Mouse (Mus musculus): ENCODE data around the gene Mllt10. TPM values are rescaled to one million over a fixed set of nuclear protein-coding genes. Genes with fewer than 3 reads are reported as not detected.

Gene Mllt10
- total and polyA plus RNA-seq, 2 experiments from 2014 or later = 28.9 to 96.5 TPM

DNA sequence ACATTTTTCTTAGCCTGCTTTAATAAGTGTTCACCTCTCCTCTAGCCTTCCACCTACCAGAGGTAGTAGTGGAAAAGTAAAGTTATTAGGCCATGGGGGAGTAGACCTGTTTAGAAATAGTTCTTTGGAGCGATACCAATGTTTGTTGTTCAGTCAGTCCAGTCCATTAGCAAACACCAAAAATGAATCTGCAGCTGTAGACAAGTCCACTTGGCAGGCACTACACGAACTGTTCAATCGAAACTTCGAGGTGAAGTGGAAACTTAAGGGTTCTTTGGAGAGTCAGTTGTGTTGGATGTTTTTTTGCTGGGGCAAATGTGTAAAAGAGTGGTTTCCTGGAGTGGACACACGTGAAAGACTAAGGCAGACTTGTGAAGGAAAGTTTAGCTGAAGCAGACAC, 84.6 kb downstream of the Mllt10 start:
- H3K4me2 ChIP-seq (ENCODE audit: low read depth, low read length, poor library complexity, severe bottlenecking) = no peak overlapping the region
- TF ChIP-seq CTCF (IDR thresholded peaks at IDR 0.05) = no peak
- no peaks in the 10 kb centered on the region for H3K36me3 ChIP-seq (ENCODE audit: insufficient read depth, low read length)
- ATAC-seq (ENCODE audit: low FRiP score) = no peak
- WGBS = 96% methylated on average over 5 of the region's 5 CpGs
- no peak overlapping the region for H3K4me3 ChIP-seq (ENCODE audit: low read depth, low read length)
- H3K27me3 ChIP-seq (ENCODE audit: insufficient read depth, low read length) = no peaks in the 10 kb centered on the region
- DNase-seq (ENCODE audit: low spot score) = no peak
- no peaks in the 10 kb centered on the region for H3K4me1 ChIP-seq (ENCODE audit: insufficient read depth, low read length)
- no peak overlapping the region for H3K27ac ChIP-seq (ENCODE audit: low read depth, low read length)
- H3K9ac ChIP-seq (replicated peaks; ENCODE audit: low read length, poor library complexity, severe bottlenecking) = no peak overlapping the region
- H3K9me3 ChIP-seq (ENCODE audit: low read length) = no peaks in the 10 kb centered on the region

DNA sequence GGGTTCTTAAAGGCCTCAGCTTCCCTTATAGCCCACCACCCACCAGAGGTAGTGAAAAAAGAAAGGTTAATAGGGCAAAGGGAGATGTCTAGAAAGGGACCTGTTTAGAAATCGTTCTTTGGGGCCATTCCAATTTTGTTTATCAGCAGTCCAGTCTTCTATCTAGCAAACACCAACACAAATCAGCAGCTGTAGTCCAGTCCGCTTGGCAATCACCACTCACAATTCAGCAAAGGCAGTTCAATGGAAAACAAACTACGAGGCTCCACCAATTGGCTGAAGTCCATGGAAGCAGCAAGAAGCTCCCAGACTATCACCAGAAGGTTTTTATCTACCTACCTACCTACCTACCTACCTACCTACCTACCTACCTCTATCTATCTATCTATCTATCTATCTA, 101.1 kb downstream of the Mllt10 start:
- no peak overlapping the region for H3K9ac ChIP-seq (replicated peaks; ENCODE audit: low read length, poor library complexity, severe bottlenecking)
- no peaks in the 10 kb centered on the region for H3K27me3 ChIP-seq (ENCODE audit: insufficient read depth, low read length)
- no peak for DNase-seq (ENCODE audit: low spot score)
- no peaks in the 10 kb centered on the region for H3K36me3 ChIP-seq (ENCODE audit: insufficient read depth, low read length)
- no peak for ATAC-seq (ENCODE audit: low FRiP score)
- no peaks in the 10 kb centered on the region for H3K4me1 ChIP-seq (ENCODE audit: insufficient read depth, low read length)
- 89% methylated on average over 3 of the region's 3 CpGs for WGBS
- TF ChIP-seq CTCF (IDR thresholded peaks at IDR 0.05) = no peak
- H3K27ac ChIP-seq (ENCODE audit: low read depth, low read length) = no peak overlapping the region
- no peak overlapping the region for H3K4me3 ChIP-seq (ENCODE audit: low read depth, low read length)
- no peaks in the 10 kb centered on the region for H3K9me3 ChIP-seq (ENCODE audit: low read length)
- H3K4me2 ChIP-seq (ENCODE audit: low read depth, low read length, poor library complexity, severe bottlenecking) = no peak overlapping the region

- H3K9ac ChIP-seq (replicated peaks; ENCODE audit: low read length, poor library complexity, severe bottlenecking) = no peak overlapping the region
- 89% methylated on average over 3 of the region's 3 CpGs for WGBS
- no peak overlapping the region for H3K4me2 ChIP-seq (ENCODE audit: low read depth, low read length, poor library complexity, severe bottlenecking)
- no peak overlapping the region for H3K27ac ChIP-seq (ENCODE audit: low read depth, low read length)
- ATAC-seq (ENCODE audit: low FRiP score) = no peak
- H3K27me3 ChIP-seq (ENCODE audit: insufficient read depth, low read length) = no peaks in the 10 kb centered on the region
- no peaks in the 10 kb centered on the region for H3K4me1 ChIP-seq (ENCODE audit: insufficient read depth, low read length)
- no peak overlapping the region for H3K4me3 ChIP-seq (ENCODE audit: low read depth, low read length)
- peaks cover 8% of the 10 kb centered on the region; the same call in 1 of the 2 replicates for H3K36me3 ChIP-seq (ENCODE audit: insufficient read depth, low read length)
- H3K9me3 ChIP-seq (ENCODE audit: low read length) = no peaks in the 10 kb centered on the region
- no peak for TF ChIP-seq CTCF (IDR thresholded peaks at IDR 0.05)
- no peak for DNase-seq (ENCODE audit: low spot score)
Measured at GRCm38 (mm10) chr2:18159426-18159825, 104.4 kb downstream of the Mllt10 start.

- DNase-seq (ENCODE audit: low spot score) (no peak), ATAC-seq (ENCODE audit: low FRiP score) (no peak)
- Histone ChIP-seq H3K27ac (ENCODE audit: low read depth, low read length) (no peak overlapping the region), H3K4me1 (ENCODE audit: insufficient read depth, low read length) (no peaks in the 10 kb centered on the region), H3K9me3 (ENCODE audit: low read length) (no peaks in the 10 kb centered on the region), H3K27me3 (ENCODE audit: insufficient read depth, low read length) (no peaks in the 10 kb centered on the region), H3K4me3 (ENCODE audit: low read depth, low read length) (no peak overlapping the region), H3K9ac (replicated peaks; ENCODE audit: low read length, poor library complexity, severe bottlenecking) (no peak overlapping the region), H3K4me2 (ENCODE audit: low read depth, low read length, poor library complexity, severe bottlenecking) (no peak overlapping the region), H3K36me3 (ENCODE audit: insufficient read depth, low read length) (peaks cover 10% of the 10 kb centered on the region; the same call in 1 of the 2 replicates)
- 86% methylated on average over 5 of the region's 5 CpGs for WGBS
- no peak for TF ChIP-seq CTCF (IDR thresholded peaks at IDR 0.05)
Measured at GRCm38 (mm10) chr2:18160992-18161391, 106.0 kb downstream of the Mllt10 start.

DNA sequence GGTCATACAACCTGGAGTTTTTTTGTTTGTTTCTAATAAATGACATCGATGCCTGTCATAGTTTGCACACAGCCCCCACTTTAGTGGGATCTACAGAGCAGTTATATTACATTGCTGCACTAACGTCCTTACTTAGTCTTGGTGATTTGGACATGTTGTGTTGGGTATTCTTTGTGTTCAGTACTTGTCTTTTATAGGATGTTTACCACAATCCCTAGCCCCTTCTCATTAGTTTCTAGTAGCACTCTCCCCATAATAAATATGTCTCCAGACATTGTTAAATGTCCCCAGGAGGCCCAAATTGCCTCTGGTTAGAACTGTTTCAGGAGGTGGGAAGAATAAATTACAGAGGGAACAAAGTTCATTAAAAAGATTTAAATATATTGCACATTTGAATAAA, 110.5 kb downstream of the Mllt10 start:
- no peaks in the 10 kb centered on the region for H3K27me3 ChIP-seq (ENCODE audit: insufficient read depth, low read length)
- no peak overlapping the region for H3K27ac ChIP-seq (ENCODE audit: low read depth, low read length)
- H3K9me3 ChIP-seq (ENCODE audit: low read length) = no peaks in the 10 kb centered on the region
- no peak overlapping the region for H3K9ac ChIP-seq (replicated peaks; ENCODE audit: low read length, poor library complexity, severe bottlenecking)
- H3K4me3 ChIP-seq (ENCODE audit: low read depth, low read length) = no peak overlapping the region
- H3K4me1 ChIP-seq (ENCODE audit: insufficient read depth, low read length) = no peaks in the 10 kb centered on the region
- DNase-seq (ENCODE audit: low spot score) (no peak), ATAC-seq (ENCODE audit: low FRiP score) (no peak)
- no peak overlapping the region for H3K4me2 ChIP-seq (ENCODE audit: low read depth, low read length, poor library complexity, severe bottlenecking)
- 80% methylated on average over 2 of the region's 2 CpGs for WGBS
- H3K36me3 ChIP-seq (ENCODE audit: insufficient read depth, low read length) = peaks cover 10% of the 10 kb centered on the region; the same call in 1 of the 2 replicates
- TF ChIP-seq CTCF (IDR thresholded peaks at IDR 0.05) = no peak

- no peak for TF ChIP-seq CTCF (IDR thresholded peaks at IDR 0.05)
- Histone ChIP-seq H3K9me3 (ENCODE audit: low read length) (no peaks in the 10 kb centered on the region), H3K4me3 (ENCODE audit: low read depth, low read length) (no peak overlapping the region), H3K27ac (ENCODE audit: low read depth, low read length) (no peak overlapping the region), H3K9ac (replicated peaks; ENCODE audit: low read length, poor library complexity, severe bottlenecking) (no peak overlapping the region), H3K27me3 (ENCODE audit: insufficient read depth, low read length) (no peaks in the 10 kb centered on the region), H3K4me2 (ENCODE audit: low read depth, low read length, poor library complexity, severe bottlenecking) (no peak overlapping the region), H3K4me1 (ENCODE audit: insufficient read depth, low read length) (no peaks in the 10 kb centered on the region), H3K36me3 (ENCODE audit: insufficient read depth, low read length) (peaks cover 2% of the 10 kb centered on the region; the same call in 1 of the 2 replicates)
- DNase-seq (ENCODE audit: low spot score) (no peak), ATAC-seq (ENCODE audit: low FRiP score) (no peak)
- WGBS = 62% methylated on average over 1 of the region's 1 CpGs
Measured at GRCm38 (mm10) chr2:18169174-18169948, 114.3 kb downstream of the Mllt10 start.
